Mouse (Mus musculus): ENCODE measurements around the gene Ssbp4.

Ssbp4 gene

GRCm38 (mm10) chr8:70551558-70552161, 57.0 kb downstream of the Ssbp4 start:
- DNase-seq (ENCODE audit: low spot score), result no peak

DNA sequence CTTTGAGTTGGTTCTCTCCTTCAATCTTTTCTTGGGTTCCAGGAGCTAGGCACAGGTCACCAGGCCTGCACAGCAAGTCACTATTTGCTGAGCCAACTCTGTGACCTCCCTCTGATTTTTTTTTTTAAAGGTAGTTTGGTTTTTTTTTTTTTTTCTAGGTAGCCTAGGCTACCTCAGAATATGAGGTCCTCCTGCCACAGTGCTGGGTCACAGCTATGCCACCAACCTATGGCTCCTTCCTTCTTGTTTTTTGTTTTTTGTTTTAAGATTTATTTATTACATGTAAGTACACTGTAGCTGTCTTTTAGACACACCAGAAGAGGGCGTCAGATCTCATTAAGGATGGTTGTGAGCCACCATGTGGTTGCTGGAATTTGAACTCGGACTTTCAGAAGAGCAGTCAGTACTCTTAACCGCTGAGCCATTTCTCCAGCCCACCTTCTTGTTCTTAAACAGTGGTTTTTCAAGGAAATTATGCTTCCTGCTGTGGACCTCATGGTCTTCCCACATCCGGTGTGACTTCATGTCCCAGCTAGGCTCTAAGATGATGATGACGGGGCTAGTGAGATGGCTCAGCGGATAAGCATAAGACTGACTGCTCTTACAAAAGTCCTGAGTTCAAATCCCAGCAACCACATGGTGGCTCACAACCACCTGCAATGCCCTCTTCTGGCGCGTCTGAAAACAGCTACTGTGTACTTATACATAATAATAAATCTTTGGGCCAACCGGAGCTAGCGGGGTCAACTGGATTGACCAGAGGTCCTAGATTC, 59.1 kb downstream of the Ssbp4 start:
- no peak for DNase-seq (ENCODE audit: low spot score)

DNA sequence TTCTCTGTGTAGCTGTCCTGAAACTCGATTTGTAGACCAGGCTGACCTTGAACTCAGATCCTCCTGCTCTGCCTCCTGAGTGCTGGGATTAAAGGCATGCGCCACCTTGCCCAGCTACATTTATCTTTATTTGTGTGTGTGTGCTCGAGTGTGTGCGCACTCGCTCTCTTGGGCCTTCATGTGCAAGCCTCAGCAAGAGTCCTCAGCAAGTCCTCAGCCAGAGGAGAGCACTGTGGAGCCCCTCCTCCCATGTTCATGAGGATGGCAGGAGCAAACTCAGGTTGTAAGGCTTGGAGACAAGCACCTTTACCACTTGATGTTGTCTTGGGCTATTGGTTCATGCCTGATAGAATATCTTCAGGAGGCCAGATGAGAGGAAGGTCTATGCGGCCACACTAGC, 60.9 kb downstream of the Ssbp4 start:
- no peak for DNase-seq (ENCODE audit: low spot score)
